Mouse (Mus musculus) neural tube, embryonic 15.5 days (tissue): Measurements from ENCODE around the gene Gm37240. TPM values are rescaled to one million over a fixed set of nuclear protein-coding genes. Genes with fewer than 3 reads are reported as not detected.

Experiments
- ATAC-seq: fragments of 200-750 bp; cut with Nextera tagmentation; 2 replicates; pipeline ENCODE4 v1.8.0; 2017; ENCODE audit warnings: mild to moderate bottlenecking, moderate TSS enrichment, moderate library complexity; ENCODE audit not compliant: low FRiP score
- H3K27ac ChIP-seq: fragments of 300-500 bp; sonication (generic); replicated peaks from 2 replicates; pipeline ENCODE4 v1.5.1; 2015; ENCODE audit warnings: mild to moderate bottlenecking, inconsistent platforms
- H3K27me3 ChIP-seq: fragments of 300-500 bp; sonication (generic); replicated peaks from 2 replicates; pipeline ENCODE4 v1.6.1; 2015; ENCODE audit warnings: inconsistent platforms
- H3K36me3 ChIP-seq: fragments of 300-500 bp; sonication (generic); 2 replicates; pipeline ENCODE4 v1.6.1; 2015; ENCODE audit warnings: inconsistent platforms
- H3K4me1 ChIP-seq: fragments of 300-500 bp; sonication (generic); 2 replicates; pipeline ENCODE4 v1.6.1; 2015; ENCODE audit warnings: inconsistent platforms
- H3K4me2 ChIP-seq: fragments of 300-500 bp; sonication (generic); 2 replicates; pipeline ENCODE4 v1.6.1; 2015; ENCODE audit warnings: inconsistent platforms, mild to moderate bottlenecking, moderate library complexity
- H3K4me3 ChIP-seq: fragments of 300-500 bp; sonication (generic); replicated peaks from 2 replicates; pipeline ENCODE4 v1.5.1; 2015; ENCODE audit warnings: mild to moderate bottlenecking, inconsistent platforms
- H3K9ac ChIP-seq: fragments of 300-500 bp; sonication (generic); replicated peaks from 2 replicates; pipeline ENCODE4 v1.6.1; 2015; ENCODE audit warnings: mild to moderate bottlenecking, inconsistent platforms
- H3K9me3 ChIP-seq: fragments of 300-500 bp; sonication (generic); replicated peaks from 2 replicates; pipeline ENCODE4 v1.6.1; 2016; ENCODE audit warnings: inconsistent platforms
- WGBS: fragments of 180-500 bp; shearing (Covaris S2); methylation state at CpG from one replicate; pipeline ENCODE4 v1.1.7; 2015; ENCODE audit warnings: mixed read lengths; 5-methylcytosine and 5-hydroxymethylcytosine counted together
- polyA plus RNA-seq: library from polyadenylated mRNA; unstranded; fragments of >200 nt; fragmentation: Nextera tagmentation; extraction: Ambion mirVana; gene quantifications from 2 replicates; pipeline ENCODE4 v1.2.1, GENCODE M21; 2015

Gene Gm37240
- polyA plus RNA-seq, 1 experiment from 2014 or later, result 0.99 TPM

GRCm38 (mm10) chr3:85145076-85145475, 742.2 kb downstream of the Gm37240 start:
- Histone ChIP-seq H3K4me1 (no peaks in the 10 kb centered on the region), H3K9me3 (no peaks in the 10 kb centered on the region), H3K4me3 (no peak overlapping the region), H3K27ac (no peak overlapping the region), H3K36me3 (no peaks in the 10 kb centered on the region), H3K4me2 (no peak overlapping the region), H3K27me3 (no peaks in the 10 kb centered on the region), H3K9ac (no peak overlapping the region)
- WGBS, result 88% methylated on average over 4 of the region's 4 CpGs
- no peak for ATAC-seq

- Histone ChIP-seq H3K9me3 (no peaks in the 10 kb centered on the region), H3K4me1 (no peaks in the 10 kb centered on the region), H3K4me3 (no peak overlapping the region), H3K9ac (no peak overlapping the region), H3K4me2 (no peak overlapping the region), H3K27ac (no peak overlapping the region), H3K36me3 (no peaks in the 10 kb centered on the region), H3K27me3 (no peaks in the 10 kb centered on the region)
- no peak for ATAC-seq
- 86% methylated on average over 3 of the region's 3 CpGs for WGBS
Measured at GRCm38 (mm10) chr3:85144425-85144824, 742.9 kb downstream of the Gm37240 start.

GRCm38 (mm10) chr3:85140488-85140887, 746.8 kb downstream of the Gm37240 start:
- ATAC-seq, result no peak
- H3K4me2 ChIP-seq, result no peak overlapping the region
- H3K4me3 ChIP-seq, result no peak overlapping the region
- no peaks in the 10 kb centered on the region for H3K27me3 ChIP-seq
- no peaks in the 10 kb centered on the region for H3K9me3 ChIP-seq
- no peaks in the 10 kb centered on the region for H3K36me3 ChIP-seq
- no peak overlapping the region for H3K27ac ChIP-seq
- no peaks in the 10 kb centered on the region for H3K4me1 ChIP-seq
- 40% methylated on average over 7 of the region's 7 CpGs for WGBS
- H3K9ac ChIP-seq, result no peak overlapping the region

- H3K4me3 ChIP-seq, result no peak overlapping the region
- no peaks in the 10 kb centered on the region for H3K4me1 ChIP-seq
- ATAC-seq, result no peak
- no peaks in the 10 kb centered on the region for H3K9me3 ChIP-seq
- no peaks in the 10 kb centered on the region for H3K27me3 ChIP-seq
- no peak overlapping the region for H3K9ac ChIP-seq
- no peak overlapping the region for H3K4me2 ChIP-seq
- no peaks in the 10 kb centered on the region for H3K36me3 ChIP-seq
- no peak overlapping the region for H3K27ac ChIP-seq
- 42% methylated on average over 2 of the region's 2 CpGs for WGBS
Measured at GRCm38 (mm10) chr3:85138407-85138806, 748.9 kb downstream of the Gm37240 start.

- H3K4me2 ChIP-seq, result no peak overlapping the region
- H3K27me3 ChIP-seq, result no peaks in the 10 kb centered on the region
- WGBS, result 83% methylated on average over 4 of the region's 4 CpGs
- no peaks in the 10 kb centered on the region for H3K36me3 ChIP-seq
- ATAC-seq, result no peak
- H3K27ac ChIP-seq, result no peak overlapping the region
- H3K9ac ChIP-seq, result no peak overlapping the region
- H3K9me3 ChIP-seq, result no peaks in the 10 kb centered on the region
- no peaks in the 10 kb centered on the region for H3K4me1 ChIP-seq
- no peak overlapping the region for H3K4me3 ChIP-seq
Measured at GRCm38 (mm10) chr3:85133561-85133960, 753.8 kb downstream of the Gm37240 start.

- H3K4me3 ChIP-seq, result no peak overlapping the region
- no peaks in the 10 kb centered on the region for H3K36me3 ChIP-seq
- no peak overlapping the region for H3K4me2 ChIP-seq
- no peak for ATAC-seq
- H3K27ac ChIP-seq, result no peak overlapping the region
- H3K9me3 ChIP-seq, result no peaks in the 10 kb centered on the region
- 80% methylated on average over 7 of the region's 7 CpGs for WGBS
- H3K27me3 ChIP-seq, result no peaks in the 10 kb centered on the region
- no peaks in the 10 kb centered on the region for H3K4me1 ChIP-seq
- no peak overlapping the region for H3K9ac ChIP-seq
Measured at GRCm38 (mm10) chr3:85131878-85132277, 755.4 kb downstream of the Gm37240 start.

- no peak for ATAC-seq
- no peaks in the 10 kb centered on the region for H3K9me3 ChIP-seq
Measured at GRCm38 (mm10) chr3:85128546-85128945, 758.8 kb downstream of the Gm37240 start.

GRCm38 (mm10) chr3:85126970-85127369, 760.3 kb downstream of the Gm37240 start:
- Histone ChIP-seq H3K4me3 (no peak overlapping the region), H3K4me1 (peaks cover 5% of the 10 kb centered on the region; the same call in 1 of the 2 replicates), H3K9me3 (no peaks in the 10 kb centered on the region), H3K27me3 (no peaks in the 10 kb centered on the region), H3K27ac (no peak overlapping the region), H3K4me2 (no peak overlapping the region), H3K9ac (no peak overlapping the region), H3K36me3 (no peaks in the 10 kb centered on the region)
- 89% methylated on average over 7 of the region's 7 CpGs for WGBS
- ATAC-seq, result no peak

More at GRCm38 (mm10) chr3:85128546-85128945, 758.8 kb downstream of the Gm37240 start:
- no peak overlapping the region for H3K27ac ChIP-seq
- H3K36me3 ChIP-seq, result no peaks in the 10 kb centered on the region
- peaks cover 3% of the 10 kb centered on the region; the same call in 1 of the 2 replicates for H3K4me1 ChIP-seq
- no peak overlapping the region for H3K4me2 ChIP-seq
- no peaks in the 10 kb centered on the region for H3K27me3 ChIP-seq
- no peak overlapping the region for H3K9ac ChIP-seq
- H3K4me3 ChIP-seq, result no peak overlapping the region
- WGBS, result 85% methylated on average over 8 of the region's 8 CpGs

- ATAC-seq, result no peak
- peaks cover 7% of the 10 kb centered on the region; the same call in 1 of the 2 replicates for H3K4me1 ChIP-seq
- H3K4me2 ChIP-seq, result no peak overlapping the region
- WGBS, result 83% methylated on average over 5 of the region's 5 CpGs
- no peaks in the 10 kb centered on the region for H3K27me3 ChIP-seq
- no peak overlapping the region for H3K4me3 ChIP-seq
- no peaks in the 10 kb centered on the region for H3K9me3 ChIP-seq
- H3K36me3 ChIP-seq, result no peaks in the 10 kb centered on the region
- no peak overlapping the region for H3K9ac ChIP-seq
- no peak overlapping the region for H3K27ac ChIP-seq
Measured at GRCm38 (mm10) chr3:85125471-85125870, 761.8 kb downstream of the Gm37240 start.

GRCm38 (mm10) chr3:85124924-85125323, 762.4 kb downstream of the Gm37240 start:
- no peak for ATAC-seq
- H3K27ac ChIP-seq, result no peak overlapping the region
- no peaks in the 10 kb centered on the region for H3K9me3 ChIP-seq
- no peak overlapping the region for H3K4me2 ChIP-seq
- H3K9ac ChIP-seq, result no peak overlapping the region
- H3K27me3 ChIP-seq, result no peaks in the 10 kb centered on the region
- peaks cover 7% of the 10 kb centered on the region; the same call in 1 of the 2 replicates for H3K4me1 ChIP-seq
- no peaks in the 10 kb centered on the region for H3K36me3 ChIP-seq
- H3K4me3 ChIP-seq, result no peak overlapping the region
- WGBS, result 70% methylated on average over 6 of the region's 6 CpGs

GRCm38 (mm10) chr3:85124410-85124809, 762.9 kb downstream of the Gm37240 start:
- Histone ChIP-seq H3K36me3 (no peaks in the 10 kb centered on the region), H3K9me3 (no peaks in the 10 kb centered on the region), H3K4me1 (peaks cover 7% of the 10 kb centered on the region; the same call in 1 of the 2 replicates), H3K4me2 (no peak overlapping the region), H3K27ac (no peak overlapping the region), H3K4me3 (no peak overlapping the region), H3K9ac (no peak overlapping the region), H3K27me3 (no peaks in the 10 kb centered on the region)
- no peak for ATAC-seq
- 34% methylated on average over 7 of the region's 7 CpGs for WGBS

GRCm38 (mm10) chr3:85117702-85118101, 769.6 kb downstream of the Gm37240 start:
- no peaks in the 10 kb centered on the region for H3K27me3 ChIP-seq
- H3K4me2 ChIP-seq, result no peak overlapping the region
- ATAC-seq, result no peak
- H3K4me1 ChIP-seq, result 0 out of 2 replicates have a peak, but pooled peaks cover 5% of the 10 kb centered on the region
- no peak overlapping the region for H3K4me3 ChIP-seq
- H3K36me3 ChIP-seq, result no peaks in the 10 kb centered on the region
- no peak overlapping the region for H3K27ac ChIP-seq
- no peak overlapping the region for H3K9ac ChIP-seq
- WGBS, result 94% methylated on average over 5 of the region's 5 CpGs
- H3K9me3 ChIP-seq, result no peaks in the 10 kb centered on the region

- H3K4me3 ChIP-seq, result no peak overlapping the region
- ATAC-seq, result no peak
- no peak overlapping the region for H3K4me2 ChIP-seq
- H3K27me3 ChIP-seq, result no peaks in the 10 kb centered on the region
- H3K36me3 ChIP-seq, result no peaks in the 10 kb centered on the region
- no peak overlapping the region for H3K9ac ChIP-seq
- no peak overlapping the region for H3K27ac ChIP-seq
- WGBS, result 82% methylated on average over 7 of the region's 7 CpGs
- no peaks in the 10 kb centered on the region for H3K9me3 ChIP-seq
- H3K4me1 ChIP-seq, result 0 out of 2 replicates have a peak, but pooled peaks cover 3% of the 10 kb centered on the region
Measured at GRCm38 (mm10) chr3:85117014-85117413, 770.3 kb downstream of the Gm37240 start.
